Mouse (Mus musculus) kidney, embryonic 15.5 days (tissue): ENCODE measurements around the gene Col2a1. TPM values are rescaled to one million over a fixed set of nuclear protein-coding genes. Genes with fewer than 3 reads are reported as not detected.

ENCODE experiments used
- ATAC-seq: fragments of 200-750 bp; cut with Nextera tagmentation; replicated peaks from 2 replicates; pipeline ENCODE4 v1.8.0; 2017; ENCODE audit warnings: moderate TSS enrichment; ENCODE audit not compliant: low FRiP score
- H3K27ac ChIP-seq: fragments of 300-500 bp; sonication (generic); 2 replicates; pipeline ENCODE4 v1.5.1; 2015; ENCODE audit warnings: mild to moderate bottlenecking, inconsistent platforms
- H3K27me3 ChIP-seq: fragments of 300-500 bp; sonication (generic); 2 replicates; pipeline ENCODE4 v1.6.1; 2015; ENCODE audit warnings: inconsistent platforms
- H3K36me3 ChIP-seq: fragments of 300-500 bp; sonication (generic); 2 replicates; pipeline ENCODE4 v1.6.1; 2015; ENCODE audit warnings: inconsistent platforms
- H3K4me1 ChIP-seq: fragments of 300-500 bp; sonication (generic); 2 replicates; pipeline ENCODE4 v1.6.1; 2015; ENCODE audit warnings: inconsistent platforms
- H3K4me2 ChIP-seq: fragments of 300-500 bp; sonication (generic); 2 replicates; pipeline ENCODE4 v1.6.1; 2015; ENCODE audit warnings: moderate library complexity, mild to moderate bottlenecking, inconsistent platforms
- H3K4me3 ChIP-seq: fragments of 300-500 bp; sonication (generic); replicated peaks from 2 replicates; pipeline ENCODE4 v1.5.1; 2015; ENCODE audit warnings: mild to moderate bottlenecking, inconsistent platforms
- H3K9ac ChIP-seq: fragments of 300-500 bp; sonication (generic); 2 replicates; pipeline ENCODE4 v1.6.1; 2015; ENCODE audit warnings: mild to moderate bottlenecking, inconsistent platforms
- H3K9me3 ChIP-seq: fragments of 300-500 bp; sonication (generic); replicated peaks from 2 replicates; pipeline ENCODE4 v1.6.1; 2016; ENCODE audit warnings: inconsistent platforms
- WGBS: fragments of 180-500 bp; shearing (Covaris S2); methylation state at CpG from one replicate; pipeline ENCODE4 v1.1.7; 2015; ENCODE audit warnings: mixed read lengths; 5-methylcytosine and 5-hydroxymethylcytosine counted together
- polyA plus RNA-seq: library from polyadenylated mRNA; unstranded; fragments of >200 nt; fragmentation: Nextera tagmentation; extraction: Ambion mirVana; gene quantifications from 2 replicates; pipeline ENCODE4 v1.2.1, GENCODE M21; 2015

Col2a1 gene
- 18.9 and 27.0 TPM in 2 replicates for polyA plus RNA-seq

DNA sequence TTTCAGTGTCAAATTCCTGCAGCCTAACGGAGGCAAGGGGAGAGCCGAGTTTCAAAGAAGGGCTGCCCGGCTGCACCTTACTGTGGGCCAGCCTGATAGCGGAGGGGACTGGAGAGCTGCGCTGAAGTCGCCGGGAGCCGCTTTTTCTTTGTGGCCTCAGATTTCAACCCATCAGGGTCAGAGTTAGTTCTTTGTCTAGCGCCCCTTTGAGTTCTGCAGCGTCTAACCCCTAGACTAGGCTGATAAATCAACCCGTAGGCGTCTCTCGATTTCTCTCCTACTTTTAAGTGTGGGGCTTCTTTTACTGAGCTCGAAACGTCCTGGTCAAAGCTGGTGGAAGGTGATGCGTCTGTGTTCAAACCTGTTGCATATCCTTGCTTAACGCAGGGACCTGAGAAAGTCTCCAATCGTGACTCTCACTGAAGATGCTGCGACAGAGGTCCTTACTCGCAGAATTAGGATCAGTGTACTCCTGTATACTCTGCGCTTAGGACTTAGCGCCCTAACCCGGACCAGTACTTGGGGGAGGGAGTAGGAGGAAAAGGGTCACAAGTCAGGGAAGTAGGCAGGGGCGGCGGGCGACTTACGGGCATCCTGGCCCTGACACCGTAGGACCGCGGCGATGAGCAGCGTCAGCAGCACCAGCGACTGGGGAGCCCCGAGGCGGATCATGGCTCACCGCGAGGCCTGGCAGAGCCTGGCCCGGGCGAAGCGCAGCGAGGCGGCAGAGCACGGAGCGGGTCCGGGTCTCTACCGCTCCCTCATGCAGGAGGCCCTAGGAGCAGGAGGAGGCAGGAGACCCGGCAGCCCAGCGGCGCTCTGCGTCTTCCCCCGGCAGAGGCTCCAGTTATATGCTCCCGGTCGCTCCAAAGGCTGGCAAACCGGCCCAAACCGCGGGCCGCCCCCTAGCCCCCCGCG is at the start of gene Col2a1:
Gene Col2a1 (minus strand): TSS at position 874 of the 918 bp plus-strand sequence.
- peak within 1 kb of the TSS; percentile 46 for H3K9ac ChIP-seq

DNA sequence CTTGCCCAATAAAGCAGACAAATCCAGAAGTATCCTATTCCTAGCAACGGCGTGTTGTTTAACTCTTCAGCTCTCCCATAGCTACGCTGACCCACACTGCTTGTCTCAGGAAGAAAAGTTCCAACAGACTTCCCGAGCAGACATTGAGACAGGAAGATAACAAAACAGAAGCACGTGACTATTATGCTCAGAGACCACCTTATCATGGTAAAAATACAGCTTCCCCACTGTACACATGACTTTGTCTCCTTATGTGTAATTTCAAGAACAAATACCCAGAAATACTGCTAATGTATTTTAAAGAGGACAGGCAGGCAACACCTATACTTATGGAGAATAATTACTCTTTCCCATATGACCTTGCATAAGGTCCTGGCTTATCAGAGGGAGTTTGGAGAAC is 47.2 kb upstream of the Col2a1 start:
- no peak for ATAC-seq
- Histone ChIP-seq H3K4me2 (no peak overlapping the region), H3K9ac (no peak overlapping the region), H3K9me3 (no peaks in the 10 kb centered on the region), H3K27ac (no peak overlapping the region), H3K4me3 (no peak overlapping the region), H3K36me3 (peaks cover 88% of the 10 kb centered on the region), H3K27me3 (no peaks in the 10 kb centered on the region), H3K4me1 (0 out of 2 replicates have a peak, but pooled peaks cover 4% of the 10 kb centered on the region)
- WGBS, result 92% methylated on average over 5 of the region's 5 CpGs

More for the DNA sequence above, at the start of gene Col2a1:
- WGBS, result under 1% methylated on average over 59 of the region's 59 CpGs
- Histone ChIP-seq H3K27me3 (peaks cover 92% of the 10 kb centered on the region), H3K9me3 (no peaks in the 10 kb centered on the region), H3K4me2 (peak within 1 kb of the TSS; percentile 79), H3K4me1 (peaks cover 60% of the 10 kb centered on the region), H3K4me3 (peak within 1 kb of the TSS; percentile 44), H3K36me3 (no peaks in the 10 kb centered on the region), H3K27ac (0 out of 2 replicates have a peak within 1 kb of the TSS, but pooled peaks have one; percentile 25)
- ATAC-seq, result peak; percentile 37

DNA sequence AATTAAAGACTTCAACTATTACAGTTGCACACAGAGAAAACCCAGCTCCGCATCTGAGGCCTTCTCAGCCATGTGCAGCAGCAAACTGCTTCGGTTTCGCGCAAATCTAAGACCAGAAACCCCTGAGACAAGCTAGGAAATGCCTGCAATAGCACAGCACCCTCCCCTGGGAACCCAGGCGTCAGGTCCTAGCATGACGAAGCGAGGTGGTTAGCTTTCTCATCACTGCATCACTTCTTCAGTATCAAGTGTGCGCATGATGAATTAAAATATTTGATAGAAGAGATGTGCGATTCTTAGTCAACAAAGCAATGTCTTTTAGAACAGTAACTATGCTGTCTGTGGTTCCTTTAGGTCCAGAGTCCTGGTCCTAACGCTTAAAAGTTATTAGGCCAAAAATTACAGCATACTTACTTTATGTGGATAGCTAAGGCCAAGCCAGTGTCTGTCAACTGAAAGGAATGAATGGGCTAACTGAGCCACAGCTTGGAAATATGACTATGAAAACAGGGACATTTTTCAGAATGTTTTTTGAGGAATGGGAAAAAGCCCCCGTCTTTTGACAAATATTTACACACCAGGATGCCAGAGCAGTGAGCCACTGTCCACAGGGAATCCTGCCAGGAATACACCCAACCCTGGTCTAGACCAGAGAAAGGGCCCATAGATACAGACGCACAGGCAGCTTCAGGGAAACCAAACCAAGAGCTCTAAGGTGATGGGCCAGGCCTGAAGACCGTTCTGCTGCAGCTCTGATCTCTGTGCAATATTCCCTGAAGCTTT is 44.6 kb upstream of the Col2a1 start:
- H3K36me3 ChIP-seq, result peaks cover 93% of the 10 kb centered on the region
- H3K27me3 ChIP-seq, result no peaks in the 10 kb centered on the region
- H3K27ac ChIP-seq, result no peak overlapping the region
- H3K4me1 ChIP-seq, result 0 out of 2 replicates have a peak, but pooled peaks cover 4% of the 10 kb centered on the region
- H3K4me3 ChIP-seq, result no peak overlapping the region
- no peak for ATAC-seq
- 91% methylated on average over 13 of the region's 13 CpGs for WGBS
- H3K9ac ChIP-seq, result no peak overlapping the region
- H3K9me3 ChIP-seq, result no peaks in the 10 kb centered on the region
- no peak overlapping the region for H3K4me2 ChIP-seq

DNA sequence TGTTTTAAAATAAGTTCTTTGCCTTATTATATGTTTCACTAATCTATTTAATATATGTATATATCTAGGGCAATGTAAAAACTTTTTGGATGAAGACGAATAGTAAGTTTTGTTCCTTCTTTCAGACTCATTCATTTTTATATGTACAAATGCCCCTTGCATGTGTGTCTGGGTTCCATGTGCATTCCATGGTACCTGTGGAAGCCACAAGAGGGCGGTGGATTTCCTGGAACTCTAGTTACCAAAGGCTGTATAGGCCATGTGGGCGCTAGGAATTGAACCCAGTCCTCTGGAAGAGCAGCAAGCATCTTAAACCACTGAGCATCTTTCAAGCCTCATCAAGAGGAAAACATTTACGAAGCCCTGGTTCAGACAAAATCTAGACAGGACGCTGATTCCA is 39.9 kb upstream of the Col2a1 start:
- Histone ChIP-seq H3K4me2 (no peak overlapping the region), H3K27ac (no peak overlapping the region), H3K4me1 (no peaks in the 10 kb centered on the region), H3K9me3 (no peaks in the 10 kb centered on the region), H3K9ac (no peak overlapping the region), H3K36me3 (peaks cover 97% of the 10 kb centered on the region), H3K4me3 (no peak overlapping the region), H3K27me3 (no peaks in the 10 kb centered on the region)
- 94% methylated on average over 5 of the region's 5 CpGs for WGBS
- no peak for ATAC-seq

DNA sequence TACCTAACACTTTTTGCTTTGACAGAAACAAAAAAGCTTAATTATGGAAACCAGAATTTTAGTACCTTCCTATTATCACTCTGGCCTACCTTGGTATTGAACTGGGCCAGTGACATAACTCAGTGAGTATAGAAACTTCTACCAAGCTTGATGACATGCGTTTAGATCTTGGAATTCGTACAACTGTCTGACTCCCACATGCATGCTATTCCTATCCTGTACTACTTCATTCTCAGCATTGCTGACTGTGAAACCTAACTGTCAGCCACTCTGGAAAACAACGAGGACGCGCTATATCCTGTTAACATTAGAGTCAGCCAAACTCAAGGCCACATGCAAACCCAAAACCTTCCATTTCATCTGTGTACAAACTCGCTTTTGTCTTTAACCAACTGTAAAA is 39.5 kb upstream of the Col2a1 start:
- Histone ChIP-seq H3K27me3 (no peaks in the 10 kb centered on the region), H3K4me1 (no peaks in the 10 kb centered on the region), H3K36me3 (peaks cover 97% of the 10 kb centered on the region), H3K9ac (no peak overlapping the region), H3K4me2 (no peak overlapping the region), H3K9me3 (no peaks in the 10 kb centered on the region), H3K4me3 (no peak overlapping the region), H3K27ac (no peak overlapping the region)
- WGBS, result 91% methylated on average over 6 of the region's 6 CpGs
- no peak for ATAC-seq

- 90% methylated on average over 12 of the region's 12 CpGs for WGBS
- Histone ChIP-seq H3K4me1 (no peaks in the 10 kb centered on the region), H3K9me3 (no peaks in the 10 kb centered on the region), H3K27me3 (no peaks in the 10 kb centered on the region), H3K36me3 (peaks cover 97% of the 10 kb centered on the region), H3K27ac (no peak overlapping the region), H3K4me2 (no peak overlapping the region), H3K4me3 (no peak overlapping the region), H3K9ac (no peak overlapping the region)
- no peak for ATAC-seq
These were observed 38.0 kb upstream of the Col2a1 start for GRCm38 (mm10) chr15:98042508-98042907.

DNA sequence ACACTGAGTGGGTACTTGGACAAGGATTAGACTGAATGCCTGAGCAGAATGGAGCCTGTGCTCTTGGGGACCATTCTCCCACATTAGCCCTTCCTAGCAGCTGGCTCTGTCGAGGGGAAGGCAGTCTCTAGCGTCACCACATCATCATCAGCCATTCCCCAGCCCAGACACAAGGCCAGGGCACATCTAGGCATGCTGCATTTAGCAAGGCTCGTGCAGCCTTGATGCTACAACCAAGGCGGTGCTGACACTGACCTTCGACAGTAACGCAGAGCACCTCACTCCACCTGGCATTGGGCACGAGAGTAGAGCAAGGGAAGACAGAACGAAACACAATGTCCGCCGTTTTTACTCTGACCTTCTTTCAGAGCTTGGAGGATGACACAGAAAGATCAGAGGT is 35.2 kb upstream of the Col2a1 start:
- Histone ChIP-seq H3K36me3 (peaks cover 88% of the 10 kb centered on the region), H3K4me3 (no peak overlapping the region)
- no peak for ATAC-seq

DNA sequence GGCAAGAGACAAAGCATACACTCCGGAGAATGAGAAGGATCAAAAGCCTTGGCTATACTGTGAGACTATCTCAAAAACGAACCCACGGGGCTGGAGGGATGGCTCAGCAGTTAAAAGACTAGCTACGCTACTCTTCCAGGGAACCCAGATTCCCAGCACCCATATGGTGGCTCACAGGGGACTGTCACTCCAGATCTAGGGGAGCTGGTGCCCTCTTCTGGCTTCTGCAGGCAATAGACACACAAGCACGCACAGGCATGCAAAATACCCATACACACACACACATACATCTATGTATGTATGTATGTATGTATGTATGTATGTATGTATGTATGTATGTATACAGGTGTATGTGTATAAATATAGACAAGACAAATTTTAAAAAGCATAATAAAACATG is 32.1 kb upstream of the Col2a1 start:
- H3K4me3 ChIP-seq, result no peak overlapping the region
- ATAC-seq, result no peak
- 94% methylated on average over 5 of the region's 5 CpGs for WGBS

More for the DNA sequence above, 35.2 kb upstream of the Col2a1 start:
- no peak overlapping the region for H3K9ac ChIP-seq
- no peak overlapping the region for H3K4me2 ChIP-seq
- H3K27ac ChIP-seq, result no peak overlapping the region
- WGBS, result 93% methylated on average over 10 of the region's 10 CpGs
- H3K9me3 ChIP-seq, result no peaks in the 10 kb centered on the region
- no peaks in the 10 kb centered on the region for H3K27me3 ChIP-seq
- no peaks in the 10 kb centered on the region for H3K4me1 ChIP-seq

GRCm38 (mm10) chr15:98035076-98035755 is 30.7 kb upstream of the Col2a1 start:
- Histone ChIP-seq H3K27me3 (no peaks in the 10 kb centered on the region), H3K9me3 (no peaks in the 10 kb centered on the region), H3K4me2 (no peak overlapping the region), H3K36me3 (peaks cover 44% of the 10 kb centered on the region), H3K4me3 (no peak overlapping the region), H3K4me1 (no peaks in the 10 kb centered on the region), H3K27ac (no peak overlapping the region), H3K9ac (no peak overlapping the region)
- no peak for ATAC-seq
- 19% methylated on average over 3 of the region's 3 CpGs for WGBS

More for the DNA sequence above, 32.1 kb upstream of the Col2a1 start:
- no peaks in the 10 kb centered on the region for H3K27me3 ChIP-seq
- H3K27ac ChIP-seq, result no peak overlapping the region
- H3K9me3 ChIP-seq, result no peaks in the 10 kb centered on the region
- peaks cover 58% of the 10 kb centered on the region for H3K36me3 ChIP-seq
- H3K4me2 ChIP-seq, result no peak overlapping the region
- H3K9ac ChIP-seq, result no peak overlapping the region
- H3K4me1 ChIP-seq, result no peaks in the 10 kb centered on the region

DNA sequence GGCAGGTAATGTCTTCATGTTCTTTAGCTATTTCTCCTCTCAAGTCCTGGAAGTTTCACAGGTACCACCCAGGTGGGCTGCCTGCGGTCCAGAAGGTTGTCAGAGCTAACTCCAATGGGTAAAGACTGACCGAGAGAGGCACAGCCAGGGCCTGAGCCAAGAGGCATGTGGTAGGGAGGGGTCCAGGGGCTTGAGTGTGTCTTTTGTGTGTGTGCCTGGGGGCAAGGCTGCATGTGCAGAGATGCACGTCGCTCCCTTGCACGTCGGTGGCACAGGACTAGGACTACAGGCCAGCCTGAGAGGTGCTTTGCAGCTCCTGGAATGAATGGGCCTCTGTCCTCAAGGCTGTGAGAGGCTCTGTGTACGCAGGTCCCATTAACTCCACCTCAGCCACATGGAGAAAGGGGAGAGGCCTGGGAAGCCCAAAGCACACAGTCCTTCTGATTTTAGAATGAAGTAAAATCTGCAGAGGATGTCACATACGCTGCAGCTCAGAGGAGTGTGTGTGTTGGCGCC is 28.8 kb upstream of the Col2a1 start:
- ATAC-seq, result peak; percentile 29; the same call in 1 of the 2 replicates
- peaks cover 3% of the 10 kb centered on the region for H3K4me1 ChIP-seq

DNA sequence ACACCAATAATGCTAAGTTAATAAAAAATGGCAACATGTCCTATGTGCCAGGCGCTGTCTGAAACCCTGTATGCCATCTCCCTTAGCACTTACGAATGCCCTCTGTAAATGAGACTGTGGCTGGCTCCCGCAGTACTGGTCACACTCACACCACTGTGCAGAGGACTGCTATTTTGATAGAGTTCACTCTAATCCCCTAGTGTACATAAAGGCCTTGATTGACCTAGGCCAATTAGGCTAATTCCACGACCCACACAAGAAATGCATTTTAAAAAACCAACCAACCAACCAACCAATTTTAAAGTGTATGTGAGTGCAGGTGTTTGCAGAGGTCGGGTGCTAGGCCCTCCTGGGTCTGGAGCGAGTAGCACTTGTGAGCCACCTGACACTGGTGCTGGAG is 25.3 kb upstream of the Col2a1 start:
- Histone ChIP-seq H3K4me2 (no peak overlapping the region), H3K36me3 (no peaks in the 10 kb centered on the region), H3K9me3 (no peaks in the 10 kb centered on the region), H3K4me3 (no peak overlapping the region), H3K9ac (no peak overlapping the region), H3K27ac (no peak overlapping the region), H3K4me1 (peaks cover 38% of the 10 kb centered on the region), H3K27me3 (no peaks in the 10 kb centered on the region)
- 78% methylated on average over 6 of the region's 6 CpGs for WGBS
- no peak for ATAC-seq

More for the DNA sequence above, 28.8 kb upstream of the Col2a1 start:
- H3K9me3 ChIP-seq, result no peaks in the 10 kb centered on the region
- no peak overlapping the region for H3K4me2 ChIP-seq
- no peaks in the 10 kb centered on the region for H3K27me3 ChIP-seq
- H3K36me3 ChIP-seq, result peaks cover 25% of the 10 kb centered on the region
- no peak overlapping the region for H3K4me3 ChIP-seq
- 72% methylated on average over 9 of the region's 9 CpGs for WGBS
- H3K27ac ChIP-seq, result no peak overlapping the region
- no peak overlapping the region for H3K9ac ChIP-seq
